Mouse (Mus musculus) cortical plate, adult 2 months (tissue): ENCODE data around the gene Yrdc.

Experiments
- CTCF ChIP-seq: fragments of 200-500 bp; IDR thresholded peaks from 2 replicates; pipeline ENCODE4 v1.5.1; 2011; ENCODE audit warnings: mild to moderate bottlenecking, control low read depth, low read length; ENCODE audit not compliant: insufficient read depth; ENCODE audit errors: extremely low read depth
- POLR2A ChIP-seq: fragments of 200-500 bp; IDR thresholded peaks from 2 replicates; pipeline ENCODE4 v1.6.1; 2011; ENCODE audit warnings: mild to moderate bottlenecking, low read length, control low read depth; ENCODE audit not compliant: insufficient read depth; ENCODE audit errors: extremely low read depth

DNA sequence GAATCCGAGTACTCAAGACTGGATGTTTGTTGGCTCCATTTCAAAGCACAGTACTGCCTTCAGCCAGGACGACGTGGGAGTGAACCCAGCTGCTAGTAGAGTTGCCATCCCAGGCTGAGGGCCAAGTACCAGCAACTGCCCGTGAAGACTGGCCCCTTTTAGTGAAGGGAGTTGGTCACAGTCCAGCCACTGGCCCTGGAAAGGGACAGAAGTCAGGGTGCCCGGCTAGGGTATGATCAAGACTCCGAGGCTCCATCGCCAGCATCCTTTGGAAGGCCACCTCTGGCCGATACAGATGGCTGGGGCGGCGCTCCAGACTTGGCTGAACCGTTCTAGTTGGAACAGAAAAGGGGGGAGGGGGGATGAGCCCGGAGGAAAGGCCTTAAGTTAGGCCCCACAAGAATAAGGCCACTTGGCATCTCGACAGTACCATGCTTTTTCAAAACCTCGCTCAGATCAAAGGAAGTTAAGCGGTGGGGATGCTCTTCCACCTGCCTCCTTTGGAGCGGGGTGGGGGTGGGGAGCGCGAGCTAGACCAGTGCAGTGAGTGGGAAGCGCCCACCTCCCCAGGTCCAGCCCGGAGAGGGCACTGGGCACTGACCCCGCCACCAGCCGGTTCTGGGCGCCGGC lies 733 bp upstream of the Yrdc start:
- TF ChIP-seq CTCF: no peak
- no peak for TF ChIP-seq POLR2A
